Mouse (Mus musculus) hindbrain, embryonic 10.5 days (tissue): ENCODE results near the gene Psma3. TPM values are rescaled to one million over a fixed set of nuclear protein-coding genes. Genes with fewer than 3 reads are reported as not detected.

Source experiments
- DNase-seq: peaks from one replicate; pipeline ENCODE4 v3.0.0-alpha.2; 2017; ENCODE audit warnings: low spot score
- H3K27ac ChIP-seq: fragments of 300-500 bp; sonication (generic); 2 replicates; pipeline ENCODE4 v1.5.1; 2016; ENCODE audit warnings: mild to moderate bottlenecking, moderate library complexity
- H3K27me3 ChIP-seq: fragments of 300-500 bp; sonication (generic); 2 replicates; pipeline ENCODE4 v1.6.1; 2016; ENCODE audit warnings: mild to moderate bottlenecking; ENCODE audit not compliant: poor library complexity, insufficient read depth, severe bottlenecking
- H3K36me3 ChIP-seq: fragments of 300-500 bp; sonication (generic); 2 replicates; pipeline ENCODE4 v1.6.1; 2016; ENCODE audit warnings: mild to moderate bottlenecking, moderate library complexity
- H3K4me1 ChIP-seq: fragments of 300-500 bp; sonication (generic); replicated peaks from 2 replicates; pipeline ENCODE4 v1.6.1; 2016; ENCODE audit warnings: mild to moderate bottlenecking
- H3K4me3 ChIP-seq: fragments of 300-500 bp; sonication (generic); 2 replicates; pipeline ENCODE4 v1.5.1; 2016; ENCODE audit warnings: mild to moderate bottlenecking, moderate library complexity
- H3K9me3 ChIP-seq: fragments of 300-500 bp; sonication (generic); 2 replicates; pipeline ENCODE4 v1.6.1; 2016; ENCODE audit warnings: mild to moderate bottlenecking, moderate library complexity
- WGBS: fragments of 180-500 bp; shearing (Covaris S2); methylation state at CpG from one replicate; pipeline ENCODE4 v1.1.7; 2016; 5-methylcytosine and 5-hydroxymethylcytosine counted together
- polyA plus RNA-seq: library from polyadenylated mRNA; unstranded; fragments of >200 nt; fragmentation: Nextera tagmentation; extraction: Ambion mirVana; gene quantifications from 2 replicates; pipeline ENCODE4 v1.2.1, GENCODE M21; 2016

Psma3 gene
- polyA plus RNA-seq, 1 experiment from 2014 or later = 605 TPM

- H3K27ac ChIP-seq = no peak overlapping the region
- H3K36me3 ChIP-seq = peaks cover 76% of the 10 kb centered on the region
- DNase-seq = no peak
- 93% methylated on average over 12 of the region's 12 CpGs for WGBS
- no peaks in the 10 kb centered on the region for H3K4me1 ChIP-seq
- no peaks in the 10 kb centered on the region for H3K9me3 ChIP-seq
- no peak overlapping the region for H3K4me3 ChIP-seq
- no peaks in the 10 kb centered on the region for H3K27me3 ChIP-seq
Measured at GRCm38 (mm10) chr12:71036729-71037404, 62.4 kb downstream of the Psma3 start.

GRCm38 (mm10) chr12:71040462-71040861 lies 66.0 kb downstream of the Psma3 start:
- peaks cover 82% of the 10 kb centered on the region for H3K36me3 ChIP-seq
- H3K27me3 ChIP-seq = no peaks in the 10 kb centered on the region
- no peak overlapping the region for H3K27ac ChIP-seq
- no peak for DNase-seq
- H3K9me3 ChIP-seq = no peaks in the 10 kb centered on the region
- no peak overlapping the region for H3K4me3 ChIP-seq
- no peaks in the 10 kb centered on the region for H3K4me1 ChIP-seq
- 90% methylated on average over 7 of the region's 7 CpGs for WGBS

GRCm38 (mm10) chr12:71042451-71042850 lies 68.0 kb downstream of the Psma3 start:
- DNase-seq = no peak
- H3K4me3 ChIP-seq = no peak overlapping the region
- no peaks in the 10 kb centered on the region for H3K9me3 ChIP-seq
- H3K4me1 ChIP-seq = 0 out of 2 replicates have a peak, but pooled peaks cover under 1% of the 10 kb centered on the region
- peaks cover 87% of the 10 kb centered on the region for H3K36me3 ChIP-seq
- H3K27ac ChIP-seq = no peak overlapping the region
- H3K27me3 ChIP-seq = no peaks in the 10 kb centered on the region
- 96% methylated on average over 1 of the region's 1 CpGs for WGBS

GRCm38 (mm10) chr12:71043571-71043970 lies 69.2 kb downstream of the Psma3 start:
- H3K4me3 ChIP-seq = no peak overlapping the region
- no peak for DNase-seq
- no peaks in the 10 kb centered on the region for H3K9me3 ChIP-seq
- H3K36me3 ChIP-seq = peaks cover 76% of the 10 kb centered on the region
- 91% methylated on average over 3 of the region's 3 CpGs for whole genome bisulfite sequencing
- no peaks in the 10 kb centered on the region for H3K27me3 ChIP-seq
- H3K4me1 ChIP-seq = peaks cover 10% of the 10 kb centered on the region; the same call in 1 of the 2 replicates
- no peak overlapping the region for H3K27ac ChIP-seq

GRCm38 (mm10) chr12:71044488-71044887 lies 70.1 kb downstream of the Psma3 start:
- 92% methylated on average over 2 of the region's 2 CpGs for WGBS
- H3K36me3 ChIP-seq = peaks cover 67% of the 10 kb centered on the region
- no peak overlapping the region for H3K27ac ChIP-seq
- no peaks in the 10 kb centered on the region for H3K9me3 ChIP-seq
- peaks cover 10% of the 10 kb centered on the region; the same call in 1 of the 2 replicates for H3K4me1 ChIP-seq
- no peak for DNase-seq
- H3K27me3 ChIP-seq = no peaks in the 10 kb centered on the region
- no peak overlapping the region for H3K4me3 ChIP-seq

Other genes starting within 250 kb of the Psma3 start
- gene Frmd6, start 149.1 kb upstream of the Psma3 start, polyA plus RNA-seq = 16.8 and 19.5 TPM in 2 replicates
- 210 and 229 TPM in 2 replicates for gene Actr10, start 36.8 kb upstream of the Psma3 start, polyA plus RNA-seq
- gene Arid4a, start 41.4 kb downstream of the Psma3 start, polyA plus RNA-seq = 21.6 and 27.5 TPM in 2 replicates
- gene Tomm20l, start 136.8 kb downstream of the Psma3 start, polyA plus RNA-seq = not detected in 2 replicates
- gene Timm9, start 162.1 kb downstream of the Psma3 start, polyA plus RNA-seq = 69.8 and 77.8 TPM in 2 replicates
- gene 2700049A03Rik, start 162.2 kb downstream of the Psma3 start, polyA plus RNA-seq = 14.3 and 17.5 TPM in 2 replicates